Mouse (Mus musculus) liver, embryonic 15.5 days (tissue): ENCODE results near the gene Prr19. TPM values are rescaled to one million over a fixed set of nuclear protein-coding genes. Genes with fewer than 3 reads are reported as not detected.

Source experiments
- ATAC-seq: fragments of 200-750 bp; cut with Nextera tagmentation; 2 replicates; pipeline ENCODE4 v1.8.0; 2017; ENCODE audit warnings: moderate number of reproducible peaks, mild to moderate bottlenecking, moderate library complexity; ENCODE audit not compliant: insufficient read depth
- H3K27ac ChIP-seq: fragments of 300-500 bp; sonication (generic); replicated peaks from 2 replicates; pipeline ENCODE4 v1.5.1; 2015; ENCODE audit warnings: mild to moderate bottlenecking, inconsistent platforms
- H3K27me3 ChIP-seq: fragments of 300-500 bp; sonication (generic); 2 replicates; pipeline ENCODE4 v1.6.1; 2015; ENCODE audit warnings: mild to moderate bottlenecking, inconsistent platforms
- H3K36me3 ChIP-seq: fragments of 300-500 bp; sonication (generic); replicated peaks from 2 replicates; pipeline ENCODE4 v1.6.1; 2015; ENCODE audit warnings: moderate library complexity, mild to moderate bottlenecking, inconsistent platforms
- H3K4me1 ChIP-seq: fragments of 300-500 bp; sonication (generic); replicated peaks from 2 replicates; pipeline ENCODE4 v1.6.1; 2015; ENCODE audit warnings: inconsistent platforms
- H3K4me2 ChIP-seq: fragments of 300-500 bp; sonication (generic); 2 replicates; pipeline ENCODE4 v1.6.1; 2015; ENCODE audit warnings: moderate library complexity, mild to moderate bottlenecking, inconsistent platforms
- H3K4me3 ChIP-seq: fragments of 300-500 bp; sonication (generic); replicated peaks from 2 replicates; pipeline ENCODE4 v1.5.1; 2015; ENCODE audit warnings: mild to moderate bottlenecking, inconsistent platforms
- H3K9ac ChIP-seq: fragments of 300-500 bp; sonication (generic); 2 replicates; pipeline ENCODE4 v1.6.1; 2015; ENCODE audit warnings: moderate library complexity, mild to moderate bottlenecking, inconsistent platforms
- H3K9me3 ChIP-seq: fragments of 300-500 bp; sonication (generic); replicated peaks from 2 replicates; pipeline ENCODE4 v1.6.1; 2016; ENCODE audit warnings: inconsistent platforms
- WGBS: fragments of 180-500 bp; shearing (Covaris S2); methylation state at CpG from one replicate; pipeline ENCODE4 v1.1.7; 2015; ENCODE audit warnings: mixed read lengths; ENCODE audit not compliant: insufficient replicate concordance; 5-methylcytosine and 5-hydroxymethylcytosine counted together
- polyA plus RNA-seq: library from polyadenylated mRNA; unstranded; fragments of >200 nt; fragmentation: Nextera tagmentation; extraction: Ambion mirVana; gene quantifications from 2 replicates; pipeline ENCODE4 v1.2.1, GENCODE M21; 2015

Gene Prr19
- polyA plus RNA-seq, 1 experiment from 2014 or later: 0.07 TPM

DNA sequence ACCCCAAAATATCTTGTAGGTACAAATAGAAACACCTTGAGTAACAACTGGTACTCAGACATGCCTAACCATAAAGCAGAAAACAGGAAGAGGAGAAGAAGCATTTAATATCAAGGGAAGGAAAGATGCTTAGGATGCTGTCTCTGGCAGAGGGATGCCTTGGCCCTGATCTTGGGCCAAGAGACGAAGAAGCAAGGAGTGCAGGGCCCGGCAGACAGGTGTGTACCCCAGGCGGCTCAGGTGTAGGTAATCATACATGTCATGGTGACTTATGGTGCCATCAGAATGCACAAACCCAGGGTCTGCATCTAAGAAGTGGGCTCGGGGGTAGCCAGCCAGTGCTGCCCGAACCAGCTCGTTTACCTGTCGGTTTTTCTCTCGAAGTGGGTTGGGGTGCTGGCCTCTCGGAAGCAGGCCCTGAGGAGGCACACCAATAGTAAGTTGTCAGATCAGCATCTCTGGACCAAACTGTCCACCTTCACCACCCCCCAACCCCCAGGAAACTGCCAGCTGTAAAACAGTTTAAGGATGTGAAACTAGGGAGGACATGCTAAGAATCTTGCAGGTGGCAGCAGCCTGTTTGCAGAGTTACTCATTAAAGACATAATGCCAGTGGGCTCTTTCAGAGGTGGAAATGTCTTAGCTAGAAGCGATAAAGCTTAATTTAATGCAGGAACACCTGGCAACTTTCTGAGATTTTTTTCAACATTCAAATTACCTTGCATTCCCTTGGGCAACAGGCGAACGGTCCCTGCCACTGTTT is 6.1 kb upstream of the Prr19 start:
- peaks cover 41% of the 10 kb centered on the region for H3K36me3 ChIP-seq
- no peak overlapping the region for H3K4me3 ChIP-seq
- H3K27me3 ChIP-seq: no peaks in the 10 kb centered on the region
- H3K9me3 ChIP-seq: no peaks in the 10 kb centered on the region
- no peak for ATAC-seq
- H3K9ac ChIP-seq: no peak overlapping the region
- H3K27ac ChIP-seq: no peak overlapping the region
- WGBS: 78% methylated on average over 12 of the region's 12 CpGs
- peaks cover 34% of the 10 kb centered on the region for H3K4me1 ChIP-seq
- H3K4me2 ChIP-seq: no peak overlapping the region

GRCm38 (mm10) chr7:25296945-25297453 is 4.2 kb upstream of the Prr19 start:
- H3K27me3 ChIP-seq: 0 out of 2 replicates have a peak, but pooled peaks cover 3% of the 10 kb centered on the region
- H3K36me3 ChIP-seq: peaks cover 23% of the 10 kb centered on the region
- peak; percentile 19 for ATAC-seq
- peak overlapping the region; percentile 79 for H3K27ac ChIP-seq
- no peaks in the 10 kb centered on the region for H3K9me3 ChIP-seq
- peak overlapping the region; percentile 64 for H3K9ac ChIP-seq
- H3K4me2 ChIP-seq: peak overlapping the region; percentile 98
- peaks cover 30% of the 10 kb centered on the region for H3K4me1 ChIP-seq
- WGBS: 2% methylated on average over 21 of the region's 21 CpGs
- peak overlapping the region; percentile 70 for H3K4me3 ChIP-seq

DNA sequence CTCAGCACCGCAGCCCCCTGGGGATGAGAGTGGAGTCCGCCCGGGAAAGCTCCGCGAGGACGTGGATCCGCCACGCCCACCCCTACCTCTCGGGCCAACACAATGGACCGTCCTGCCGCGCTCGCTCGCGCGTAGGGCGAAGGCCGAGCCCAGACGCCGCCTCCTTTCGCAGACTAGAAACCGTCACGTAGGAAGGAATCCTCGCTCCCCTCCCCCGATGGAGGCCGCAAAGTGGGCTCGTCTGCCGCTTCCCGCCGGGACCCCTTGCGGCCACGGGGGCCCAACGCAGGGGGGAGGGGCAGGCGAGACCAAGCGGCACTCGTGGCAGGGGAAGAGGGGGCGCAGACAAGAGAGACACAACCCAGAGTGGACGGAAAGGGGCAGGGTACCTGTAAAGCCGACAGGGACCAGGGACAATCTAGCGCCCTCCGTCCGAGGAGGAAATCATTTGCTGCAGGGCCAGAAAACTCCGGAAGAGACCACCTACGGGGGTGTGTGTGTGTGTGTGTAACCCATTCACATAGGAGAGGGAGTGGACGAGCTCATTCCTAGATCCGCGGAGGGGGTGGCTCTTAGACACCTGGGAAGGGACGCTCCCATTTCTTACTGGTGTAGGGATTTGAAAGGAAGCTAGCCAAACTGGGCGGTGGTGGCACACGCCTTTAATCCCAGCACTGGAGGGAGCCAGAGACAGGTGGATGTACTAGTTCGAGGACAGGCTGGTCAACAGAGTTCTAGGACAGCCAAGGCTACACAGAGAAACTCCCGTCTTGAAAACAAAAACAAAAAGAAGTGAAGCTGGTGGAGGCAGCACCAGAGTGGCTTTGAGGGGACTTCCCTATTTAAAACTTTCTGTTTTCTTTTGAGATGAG is 3.5 kb upstream of the Prr19 start, which contains the start of gene Pafah1b3:
Pafah1b3 (minus strand) TSS at position 533 of the 872 bp plus-strand sequence.
- peaks cover 5% of the 10 kb centered on the region for H3K27me3 ChIP-seq
- ATAC-seq: peak; percentile 82
- no peaks in the 10 kb centered on the region for H3K9me3 ChIP-seq
- H3K4me3 ChIP-seq: peak within 1 kb of the TSS; percentile 70
- peak within 1 kb of the TSS; percentile 79 for H3K27ac ChIP-seq
- peaks cover 30% of the 10 kb centered on the region for H3K4me1 ChIP-seq
- WGBS: under 1% methylated on average over 52 of the region's 52 CpGs
- H3K36me3 ChIP-seq: peaks cover 16% of the 10 kb centered on the region
- peak within 1 kb of the TSS; percentile 64 for H3K9ac ChIP-seq
- peak within 1 kb of the TSS; percentile 98 for H3K4me2 ChIP-seq

DNA sequence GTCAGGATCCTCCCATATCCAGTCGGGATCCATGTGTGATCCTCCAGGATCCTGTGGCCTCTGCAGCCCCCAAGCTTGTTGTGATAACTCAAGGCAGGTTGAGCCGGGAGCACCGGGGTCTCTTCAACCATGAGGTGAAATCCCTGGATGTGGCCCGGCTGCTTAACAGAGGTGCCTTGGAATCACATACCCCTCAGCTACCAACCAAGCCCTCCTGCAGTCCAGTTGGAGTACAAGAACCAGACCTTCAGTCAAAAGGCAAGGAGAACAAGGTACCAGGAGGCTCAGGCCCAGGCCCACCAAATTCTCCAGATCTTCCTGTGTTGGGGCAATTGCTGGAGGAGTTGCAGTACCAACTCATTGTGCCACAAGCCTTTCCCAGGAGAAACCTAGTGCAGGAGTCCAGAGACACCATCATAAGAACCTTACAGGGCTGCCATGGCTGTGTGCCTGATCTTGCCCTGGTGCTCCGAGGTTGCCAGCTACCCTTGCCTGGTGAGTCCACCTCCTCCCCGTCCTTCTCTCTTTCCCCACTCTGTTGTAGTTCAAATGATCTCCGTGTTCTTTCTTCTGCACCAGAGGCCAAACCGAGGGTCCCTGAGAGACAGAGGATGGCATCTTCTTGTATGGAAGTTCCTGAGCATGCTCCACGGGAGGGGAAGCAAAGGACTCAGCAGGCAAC is 1.9 kb downstream of the Prr19 start:
- WGBS: 49% methylated on average over 9 of the region's 9 CpGs
- peaks cover 14% of the 10 kb centered on the region for H3K4me1 ChIP-seq
- no peak overlapping the region for H3K9ac ChIP-seq
- H3K9me3 ChIP-seq: no peaks in the 10 kb centered on the region
- H3K27me3 ChIP-seq: peaks cover 54% of the 10 kb centered on the region
- no peak overlapping the region for H3K4me3 ChIP-seq
- H3K27ac ChIP-seq: no peak overlapping the region
- ATAC-seq: no peak
- H3K4me2 ChIP-seq: no peak overlapping the region
- no peaks in the 10 kb centered on the region for H3K36me3 ChIP-seq

DNA sequence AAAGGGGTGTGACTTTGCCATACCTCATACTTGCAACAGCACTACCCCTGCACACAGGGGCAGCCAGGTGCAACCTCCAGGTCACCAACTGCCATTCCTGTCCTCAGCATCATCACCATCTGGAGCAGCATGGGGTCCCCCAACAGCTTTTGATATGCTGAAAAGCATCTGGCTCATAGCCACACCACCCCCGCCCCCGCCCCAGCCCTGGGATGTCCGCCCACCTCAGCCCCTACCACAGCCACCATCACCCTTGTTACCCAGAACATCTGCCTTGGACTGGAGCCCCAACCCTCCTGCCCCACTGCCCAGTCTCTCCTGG is 2.4 kb downstream of the Prr19 start:
- H3K27ac ChIP-seq: no peak overlapping the region
- H3K9ac ChIP-seq: no peak overlapping the region
- H3K4me3 ChIP-seq: no peak overlapping the region
- H3K27me3 ChIP-seq: peaks cover 59% of the 10 kb centered on the region
- no peaks in the 10 kb centered on the region for H3K9me3 ChIP-seq
- ATAC-seq: no peak
- WGBS: 52% methylated on average over 3 of the region's 3 CpGs
- H3K4me2 ChIP-seq: no peak overlapping the region
- H3K36me3 ChIP-seq: no peaks in the 10 kb centered on the region
- 0 out of 2 replicates have a peak, but pooled peaks cover 12% of the 10 kb centered on the region for H3K4me1 ChIP-seq

- H3K9me3 ChIP-seq: no peaks in the 10 kb centered on the region
- 1% methylated on average over 2 of the region's 2 CpGs for WGBS
- H3K4me1 ChIP-seq: 0 out of 2 replicates have a peak, but pooled peaks cover 12% of the 10 kb centered on the region
- H3K27ac ChIP-seq: no peak overlapping the region
- no peak overlapping the region for H3K9ac ChIP-seq
- ATAC-seq: no peak
- H3K4me2 ChIP-seq: peak overlapping the region; percentile 66
- peak overlapping the region; percentile 44; the same call in 1 of the 2 replicates for H3K4me3 ChIP-seq
- peaks cover 76% of the 10 kb centered on the region for H3K27me3 ChIP-seq
- no peaks in the 10 kb centered on the region for H3K36me3 ChIP-seq
Observed at GRCm38 (mm10) chr7:25305481-25305880, 4.3 kb downstream of the Prr19 start.

- H3K9ac ChIP-seq: no peak within 1 kb of the TSS
- H3K4me1 ChIP-seq: 0 out of 2 replicates have a peak, but pooled peaks cover 9% of the 10 kb centered on the region
- WGBS: under 1% methylated on average over 47 of the region's 47 CpGs
- no peaks in the 10 kb centered on the region for H3K9me3 ChIP-seq
- H3K36me3 ChIP-seq: no peaks in the 10 kb centered on the region
- ATAC-seq: 0 out of 2 replicates have a peak, but pooled peaks have one; percentile 12
- H3K4me3 ChIP-seq: peak within 1 kb of the TSS; percentile 44
- peak within 1 kb of the TSS; percentile 66 for H3K4me2 ChIP-seq
- peaks cover 79% of the 10 kb centered on the region for H3K27me3 ChIP-seq
- H3K27ac ChIP-seq: no peak within 1 kb of the TSS
Observed at GRCm38 (mm10) chr7:25305956-25306613, 4.9 kb downstream of the Prr19 start, which contains the start of gene Tmem145. TSS of gene Tmem145 (plus strand) at chr7:25306106.

GRCm38 (mm10) chr7:25306614-25306996 is 5.4 kb downstream of the Prr19 start:
- Histone ChIP-seq H3K36me3 (no peaks in the 10 kb centered on the region), H3K27me3 (peaks cover 82% of the 10 kb centered on the region), H3K4me1 (0 out of 2 replicates have a peak, but pooled peaks cover 6% of the 10 kb centered on the region), H3K4me3 (no peak overlapping the region), H3K9ac (no peak overlapping the region), H3K9me3 (no peaks in the 10 kb centered on the region), H3K4me2 (no peak overlapping the region), H3K27ac (no peak overlapping the region)
- no peak for ATAC-seq
- WGBS: 33% methylated on average over 2 of the region's 2 CpGs

DNA sequence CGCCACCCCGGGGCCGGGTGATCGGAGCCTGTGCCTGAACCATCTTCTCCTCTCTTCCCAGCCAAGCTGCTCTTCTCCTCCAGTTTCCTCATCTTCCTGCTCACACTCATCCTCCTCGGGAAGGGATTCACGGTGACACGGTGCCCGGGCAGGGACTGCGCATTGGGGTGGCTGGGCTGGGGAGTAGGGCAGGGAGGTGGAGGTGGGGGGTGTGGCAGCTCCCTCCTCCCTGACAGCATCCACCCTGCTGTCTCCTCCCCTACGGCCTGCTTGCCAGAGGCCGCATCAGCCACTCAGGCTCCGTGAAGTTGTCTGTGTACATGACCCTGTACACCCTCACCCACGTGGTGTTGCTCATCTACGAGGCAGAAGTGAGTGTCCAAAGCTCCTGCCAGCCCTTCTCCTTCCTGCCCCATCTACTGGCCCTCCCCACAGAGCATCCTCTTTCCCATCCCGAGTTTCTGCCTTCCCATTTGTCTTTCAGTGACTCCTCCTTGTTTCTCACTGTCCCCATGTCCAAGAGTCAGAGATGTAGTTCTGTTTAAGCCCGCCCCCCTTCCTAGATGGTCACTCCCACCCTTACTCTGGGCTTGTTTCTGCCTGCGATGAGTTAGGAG is 7.6 kb downstream of the Prr19 start:
- no peak for ATAC-seq
- Histone ChIP-seq H3K9me3 (no peaks in the 10 kb centered on the region), H3K4me3 (no peak overlapping the region), H3K27me3 (peaks cover 91% of the 10 kb centered on the region), H3K9ac (no peak overlapping the region), H3K27ac (no peak overlapping the region), H3K36me3 (no peaks in the 10 kb centered on the region), H3K4me1 (0 out of 2 replicates have a peak, but pooled peaks cover 6% of the 10 kb centered on the region), H3K4me2 (no peak overlapping the region)
- 41% methylated on average over 17 of the region's 17 CpGs for WGBS

DNA sequence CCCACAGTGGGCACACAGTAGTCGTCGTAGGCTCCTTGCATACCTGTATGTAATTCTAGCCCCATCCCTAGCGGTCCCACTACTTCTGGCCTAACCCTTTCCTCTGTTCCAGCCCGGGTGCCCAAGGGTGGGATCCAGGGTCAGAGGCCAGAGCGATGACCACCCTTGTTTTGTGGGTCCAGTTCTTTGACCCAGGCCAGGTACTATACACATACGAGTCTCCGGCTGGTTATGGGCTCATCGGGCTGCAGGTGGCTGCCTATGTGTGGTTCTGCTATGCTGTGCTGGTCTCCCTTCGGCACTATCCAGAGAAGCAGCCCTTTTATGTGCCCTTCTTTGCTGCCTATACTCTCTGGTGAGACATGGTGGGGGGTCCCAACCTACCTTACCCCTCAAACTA is 8.2 kb downstream of the Prr19 start:
- ATAC-seq: no peak
- no peak overlapping the region for H3K4me2 ChIP-seq
- H3K4me1 ChIP-seq: 0 out of 2 replicates have a peak, but pooled peaks cover 6% of the 10 kb centered on the region
- H3K36me3 ChIP-seq: no peaks in the 10 kb centered on the region
- H3K4me3 ChIP-seq: no peak overlapping the region
- H3K9me3 ChIP-seq: no peaks in the 10 kb centered on the region
- no peak overlapping the region for H3K27ac ChIP-seq
- H3K9ac ChIP-seq: no peak overlapping the region
- peaks cover 91% of the 10 kb centered on the region for H3K27me3 ChIP-seq
- 72% methylated on average over 9 of the region's 9 CpGs for WGBS
